Mouse (Mus musculus) MEL (cell line): Measurements from ENCODE around the gene Sgk2. TPM values are rescaled to one million over a fixed set of nuclear protein-coding genes. Genes with fewer than 3 reads are reported as not detected.
A peak's percentile ranks its signal among the peaks of the same experiment; 100 is the strongest.

ENCODE experiments used
- DNase-seq: peaks from one replicate; pipeline ENCODE4 v3.0.0; 2011; ENCODE audit warnings: low read depth, low spot score
- H3K27ac ChIP-seq: 2 replicates; pipeline ENCODE4 v1.5.1; 2012; ENCODE audit warnings: low read depth, mild to moderate bottlenecking, control low read depth, low read length, moderate library complexity; ENCODE audit not compliant: control insufficient read depth
- H3K27me3 ChIP-seq, 2 experiments: fragments of 150-350 bp in 1 of 2; sonication (generic) in 1 of 2; 2 replicates each; pipeline ENCODE4 v1.6.1; 2012; ENCODE audit warnings: low read length in 2 of 2, mild to moderate bottlenecking in 2 of 2, improper control_type of control experiment in 1 of 2, moderate library complexity in 1 of 2; ENCODE audit not compliant: insufficient read depth in 2 of 2, control insufficient read depth in 1 of 2
- H3K36me3 ChIP-seq, 2 experiments: 2 replicates each; pipeline ENCODE4 v1.6.1; 2012 to 2014; ENCODE audit warnings: low read length in 2 of 2, improper control_type of control experiment in 1 of 2, inconsistent platforms in 1 of 2, mild to moderate bottlenecking in 1 of 2; ENCODE audit not compliant: insufficient read depth in 2 of 2, control insufficient read depth in 1 of 2
- H3K4me1 ChIP-seq, 2 experiments: fragments of 150-350 bp in 1 of 2; sonication (generic) in 1 of 2; 2 replicates each; pipeline ENCODE4 v1.6.1; 2012; ENCODE audit warnings: low read length in 2 of 2, improper control_type of control experiment in 1 of 2, mild to moderate bottlenecking in 1 of 2; ENCODE audit not compliant: insufficient read depth in 2 of 2, control insufficient read depth in 1 of 2
- H3K4me3 ChIP-seq, 2 experiments: fragments of 150-350 bp in 1 of 2; sonication (generic) in 1 of 2; 2 replicates each; pipeline ENCODE4 v1.5.1; 2012; ENCODE audit warnings: low read depth in 2 of 2, low read length in 2 of 2, mild to moderate bottlenecking in 2 of 2, moderate library complexity in 2 of 2, control low read depth in 1 of 2, improper control_type of control experiment in 1 of 2; ENCODE audit not compliant: control insufficient read depth in 1 of 2, insufficient read depth in 1 of 2
- H3K79me2 ChIP-seq: 2 replicates; pipeline ENCODE4 v1.6.1; 2012; ENCODE audit warnings: mild to moderate bottlenecking, low read length, moderate library complexity; ENCODE audit not compliant: control insufficient read depth, poor library complexity, insufficient read depth
- H3K9ac ChIP-seq: 2 replicates; pipeline ENCODE4 v1.6.1; 2012; ENCODE audit warnings: low read depth, mild to moderate bottlenecking, control low read depth, low read length, moderate library complexity; ENCODE audit not compliant: control insufficient read depth, poor library complexity, severe bottlenecking
- H3K9me3 ChIP-seq: fragments of 150-350 bp; sonication (generic); replicated peaks from 2 replicates; pipeline ENCODE4 v1.6.1; 2012; ENCODE audit warnings: mild to moderate bottlenecking, low read length, improper control_type of control experiment, moderate library complexity; ENCODE audit not compliant: insufficient read depth
- CHD1 ChIP-seq: IDR thresholded peaks from 2 replicates; pipeline ENCODE4 v1.6.1; 2012; ENCODE audit warnings: low read depth, mild to moderate bottlenecking, inconsistent platforms, low read length, improper control_type of control experiment
- CTCF ChIP-seq, 3 experiments: IDR thresholded peaks in 2 of 3; conservative IDR thresholded peaks in 1 of 3; 2 replicates each; pipeline ENCODE4 v1.5.1; 2011 to 2012; ENCODE audit warnings: low read length in 3 of 3, low read depth in 2 of 3, mild to moderate bottlenecking in 2 of 3, improper control_type of control experiment in 1 of 3, inconsistent platforms in 1 of 3, mixed read lengths in 1 of 3, moderate library complexity in 1 of 3; ENCODE audit not compliant: control insufficient read depth in 1 of 3, insufficient read depth in 1 of 3, poor library complexity in 1 of 3, severe bottlenecking in 1 of 3
- E2F4 ChIP-seq: IDR thresholded peaks from 2 replicates; pipeline ENCODE4 v1.6.1; 2011; ENCODE audit warnings: low read depth, low read length, improper control_type of control experiment, borderline replicate concordance
- EP300 ChIP-seq, 2 experiments: IDR thresholded peaks; 2 replicates each; pipeline ENCODE4 v1.6.1; 2011; ENCODE audit warnings: improper control_type of control experiment in 2 of 2, low read length in 2 of 2, low read depth in 1 of 2, mild to moderate bottlenecking in 1 of 2
- ETS1 ChIP-seq: IDR thresholded peaks from 2 replicates; pipeline ENCODE4 v1.6.1; 2012; ENCODE audit warnings: low read depth, mild to moderate bottlenecking, inconsistent platforms, low read length, improper control_type of control experiment, moderate library complexity
- GATA1 ChIP-seq: IDR thresholded peaks from 2 replicates; pipeline ENCODE4 v1.6.1; 2011; ENCODE audit warnings: low read depth, low read length, improper control_type of control experiment
- HCFC1 ChIP-seq: IDR thresholded peaks from 2 replicates; pipeline ENCODE4 v1.6.1; 2012; ENCODE audit warnings: low read depth, mild to moderate bottlenecking, inconsistent platforms, low read length, improper control_type of control experiment, moderate library complexity
- KAT2A ChIP-seq: conservative IDR thresholded peaks from 2 replicates; pipeline ENCODE4 v1.6.1; 2012; ENCODE audit warnings: low read depth, low read length, improper control_type of control experiment, inconsistent platforms
- MAZ ChIP-seq: IDR thresholded peaks from 2 replicates; pipeline ENCODE4 v1.6.1; 2012; ENCODE audit warnings: low read depth, mild to moderate bottlenecking, inconsistent platforms, low read length, improper control_type of control experiment
- MXI1 ChIP-seq: IDR thresholded peaks from 2 replicates; pipeline ENCODE4 v1.6.1; 2011; ENCODE audit warnings: mild to moderate bottlenecking, low read depth, low read length, improper control_type of control experiment
- MYB ChIP-seq: IDR thresholded peaks from 2 replicates; pipeline ENCODE4 v1.6.1; 2011; ENCODE audit warnings: mild to moderate bottlenecking, low read depth, low read length, improper control_type of control experiment
- NELFE ChIP-seq: IDR thresholded peaks from 2 replicates; pipeline ENCODE4 v1.6.1; 2011; ENCODE audit warnings: low read depth, low read length, improper control_type of control experiment
- RAD21 ChIP-seq: IDR thresholded peaks from 2 replicates; pipeline ENCODE4 v1.6.1; 2011; ENCODE audit warnings: mild to moderate bottlenecking, low read depth, low read length, improper control_type of control experiment
- SMC3 ChIP-seq: IDR thresholded peaks from 2 replicates; pipeline ENCODE4 v1.6.1; 2011; ENCODE audit warnings: low read depth, low read length, improper control_type of control experiment
- USF1 ChIP-seq: IDR thresholded peaks from 2 replicates; pipeline ENCODE4 v1.6.1; 2014; ENCODE audit warnings: low read depth, mild to moderate bottlenecking, inconsistent platforms, low read length, improper control_type of control experiment, moderate library complexity
- ZKSCAN1 ChIP-seq: IDR thresholded peaks from 2 replicates; pipeline ENCODE4 v1.6.1; 2012; ENCODE audit warnings: low read depth, mild to moderate bottlenecking, inconsistent platforms, low read length, improper control_type of control experiment, moderate library complexity
- polyA plus RNA-seq, 2 experiments: library from polyadenylated mRNA; stranded (reverse) in 1 of 2; unstranded in 1 of 2; fragments of >175 nt in 1 of 2; fragments of >200 nt in 1 of 2; gene quantifications; 2 replicates each; pipeline versions ENCODE4 v1.2.1 to v1.2.4; 2012; ENCODE audit warnings: low replicate concordance in 2 of 2, low read depth in 1 of 2; ENCODE audit not compliant: insufficient read length in 2 of 2, insufficient read depth in 1 of 2, missing spikeins in 1 of 2
- total RNA-seq: library from RNA; depleted of rRNA; stranded (reverse); fragments of 300-350 nt; gene quantifications from 2 replicates; pipeline ENCODE4 v1.2.3, GENCODE M21; 2012

Sgk2 gene
- total and polyA plus RNA-seq, 3 experiments, result not detected

- Histone ChIP-seq H3K9ac (no peak overlapping the region), H3K27me3 (peaks cover 0 to 2% of the 10 kb centered on the region in 2 experiments; a peak in 2 of 4 replicates), H3K9me3 (no peaks in the 10 kb centered on the region), H3K36me3 (no peaks in the 10 kb centered on the region)
- no peak for DNase-seq
- TF ChIP-seq USF1 (no peak), ETS1 (no peak), MXI1 (no peak), CTCF (IDR thresholded peaks at IDR 0.05 in 2 of 3, conservative IDR thresholded peaks at IDR 0.05 in 1 of 3; ENCODE audit: control insufficient read depth in 1 of 3, insufficient read depth in 1 of 3, low read depth in 2 of 3, low read length in 3 of 3, poor library complexity in 1 of 3, severe bottlenecking in 1 of 3) (no peak), GATA1 (no peak), ZKSCAN1 (no peak), E2F4 (no peak), EP300 (IDR thresholded peaks at IDR 0.05; ENCODE audit: low read depth in 1 of 2, low read length in 2 of 2) (no peak), NELFE (no peak), HCFC1 (no peak), MYB (no peak), CHD1 (no peak)
- TF ChIP-seq, all 39 proteins: peak for 0
- Histone ChIP-seq H3K79me2 (no peaks in the 10 kb centered on the region), H3K4me1 (no peaks in the 10 kb centered on the region), H3K4me3 (no peak overlapping the region), H3K27ac (no peak overlapping the region)
Observed at GRCm38 (mm10) chr2:162993881-162994616, 6.9 kb downstream of the Sgk2 start.

- peak; percentile 66 for DNase-seq
- H3K4me3 ChIP-seq, result no peak overlapping the region
- H3K27me3 ChIP-seq, result peaks cover 0 to 2% of the 10 kb centered on the region in 2 experiments; a peak in 2 of 4 replicates
Observed at GRCm38 (mm10) chr2:162998528-162999230, 11.5 kb downstream of the Sgk2 start.

More at GRCm38 (mm10) chr2:162998528-162999230, 11.5 kb downstream of the Sgk2 start:
- H3K27ac ChIP-seq, result no peak overlapping the region
- no peaks in the 10 kb centered on the region for H3K36me3 ChIP-seq
- H3K4me1 ChIP-seq, result no peaks in the 10 kb centered on the region
- H3K9ac ChIP-seq, result no peak overlapping the region
- no peaks in the 10 kb centered on the region for H3K79me2 ChIP-seq
- TF ChIP-seq RAD21 (peak; percentile 62), MYB (no peak), CTCF (IDR thresholded peaks at IDR 0.05 in 2 of 3, conservative IDR thresholded peaks at IDR 0.05 in 1 of 3; ENCODE audit: control insufficient read depth in 1 of 3, insufficient read depth in 1 of 3, low read depth in 2 of 3, low read length in 3 of 3, poor library complexity in 1 of 3, severe bottlenecking in 1 of 3) (peak; percentile 81 to 93 (median 85)), USF1 (no peak), KAT2A (no peak), GATA1 (peak; percentile 74; the same call in 1 of the 2 replicates), SMC3 (peak; percentile 48), MAZ (no peak)
- H3K9me3 ChIP-seq, result no peaks in the 10 kb centered on the region
